9 mouse cellular contexts compared by ENCODE assay signal in the genomic region with DNA sequence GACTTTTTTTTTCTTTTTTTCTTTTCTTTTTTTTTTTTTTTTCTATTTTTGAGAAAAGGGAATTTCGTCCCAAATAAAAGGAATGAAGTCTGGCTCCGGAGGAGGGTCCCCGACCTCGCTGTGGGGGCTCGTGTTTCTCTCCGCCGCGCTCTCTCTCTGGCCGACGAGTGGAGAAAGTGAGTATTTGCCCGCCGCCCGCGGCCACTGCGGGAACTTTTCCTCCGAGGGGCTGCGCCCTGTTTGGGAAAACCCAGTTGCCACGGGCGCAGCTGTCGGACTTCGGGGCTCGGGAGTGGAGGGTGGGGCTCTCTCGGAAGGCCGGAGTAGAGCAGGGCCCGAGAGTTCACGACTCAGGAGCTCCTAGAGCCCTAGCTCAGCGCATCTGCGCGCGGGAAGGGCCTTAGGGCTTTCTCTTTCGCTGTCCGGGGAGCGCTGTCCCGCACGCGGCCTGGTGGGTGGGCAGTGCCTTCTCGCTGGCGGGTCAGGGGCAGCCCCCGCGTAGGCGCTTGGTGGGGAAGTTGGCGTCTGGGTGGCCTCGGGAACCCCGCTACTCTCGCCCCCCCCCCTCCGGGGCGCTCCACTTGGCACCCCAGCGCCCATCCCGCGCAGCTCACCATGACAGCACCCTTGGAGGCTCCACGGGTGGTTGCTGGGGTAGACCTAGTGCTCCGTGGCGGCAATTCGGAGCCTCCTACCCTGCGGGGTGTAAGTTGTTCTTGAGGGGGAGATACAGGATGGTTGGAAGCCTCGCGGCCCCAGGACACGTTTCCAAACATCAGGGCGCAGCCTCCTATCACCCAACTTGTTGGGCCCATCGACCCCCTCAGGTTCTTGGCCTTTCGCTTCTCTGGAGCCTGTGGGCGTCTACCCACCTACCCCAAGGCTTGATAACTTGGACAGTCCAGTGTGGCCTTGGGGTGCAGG. TPM values are rescaled to one million over a fixed set of nuclear protein-coding genes. Genes with fewer than 3 reads are reported as not detected.
DNase-seq lines count a peak whose midpoint lies in the region; ATAC-seq and TF ChIP-seq lines count a peak whose summit lies in the region.
"Had no signal": no experiment of that assay in that cellular context is flagged by ENCODE, and none has a peak within 500 bp of the region (broad histone marks: within the 10 kb centered on the region; RNA-seq: fewer than 3 reads in every experiment).

A gene (plus strand): TSS at position 51 of the 924 bp plus-strand sequence.

- no peaks in the 10 kb centered on the region for H3K36me3 ChIP-seq in hindbrain, postnatal 0 days (ENCODE audit: insufficient read depth, low read length)
- H3K36me3 ChIP-seq in limb, embryonic 10.5 days, result no peaks in the 10 kb centered on the region
- no peaks in the 10 kb centered on the region for H3K36me3 ChIP-seq in midbrain, embryonic 10.5 days
- H3K36me3 ChIP-seq: G1E had no signal

- peak within 1 kb of the TSS; percentile 68 for H3K4me3 ChIP-seq in hindbrain, postnatal 0 days (ENCODE audit: low read length)
- peak within 1 kb of the TSS; percentile 78 for H3K4me3 ChIP-seq in limb, embryonic 10.5 days
- peak within 1 kb of the TSS; percentile 99 for H3K4me3 ChIP-seq in midbrain, embryonic 10.5 days

- WGBS in hindbrain, postnatal 0 days, result under 1% methylated on average over 55 of the region's 62 CpGs
- WGBS in limb, embryonic 10.5 days, result under 1% methylated on average over 62 of the region's 62 CpGs
- WGBS in midbrain, embryonic 10.5 days, result under 1% methylated on average over 62 of the region's 62 CpGs

- no peaks in the 10 kb centered on the region for H3K27me3 ChIP-seq in hindbrain, postnatal 0 days (ENCODE audit: insufficient read depth, low read length)
- H3K27me3 ChIP-seq in limb, embryonic 10.5 days (ENCODE audit: low read depth, poor library complexity, severe bottlenecking), result no peaks in the 10 kb centered on the region
- peaks cover 9% of the 10 kb centered on the region; the same call in 1 of the 2 replicates for H3K27me3 ChIP-seq in midbrain, embryonic 10.5 days (ENCODE audit: low read depth, poor library complexity, severe bottlenecking)

- peak; percentile 35 to 43 for DNase-seq in frontal cortex, postnatal 10 days (ENCODE audit: low spot score in 2 of 2)
- no peak for DNase-seq in frontal cortex, postnatal 36 days (ENCODE audit: low spot score in 2 of 2)
- peak; percentile 68 to 75 for DNase-seq in cerebellum, postnatal 10 days
- DNase-seq in gastrocnemius, postnatal 10 days, result peak; percentile 71
- peak; percentile 71 for DNase-seq in hindbrain, postnatal 0 days (ENCODE audit: low spot score)
- peak; percentile 75 for DNase-seq in limb, embryonic 10.5 days (ENCODE audit: low spot score)
- peak; percentile 68 for DNase-seq in midbrain, embryonic 10.5 days (ENCODE audit: low spot score)
- DNase-seq in spleen, postnatal 10 days (ENCODE audit: low spot score in 2 of 2), result peak; percentile 64

- no peaks in the 10 kb centered on the region for H3K9me3 ChIP-seq in hindbrain, postnatal 0 days (ENCODE audit: low read length)
- H3K9me3 ChIP-seq in limb, embryonic 10.5 days (replicated peaks), result no peaks in the 10 kb centered on the region
- no peaks in the 10 kb centered on the region for H3K9me3 ChIP-seq in midbrain, embryonic 10.5 days (replicated peaks)

- H3K27ac ChIP-seq in hindbrain, postnatal 0 days, result peak within 1 kb of the TSS; percentile 99
- peak within 1 kb of the TSS; percentile 100 for H3K27ac ChIP-seq in limb, embryonic 10.5 days
- peak within 1 kb of the TSS; percentile 100 for H3K27ac ChIP-seq in midbrain, embryonic 10.5 days (replicated peaks)

- peak within 1 kb of the TSS; percentile 94 for H3K9ac ChIP-seq in hindbrain, postnatal 0 days (replicated peaks; ENCODE audit: low read length)

- H3K4me1 ChIP-seq in hindbrain, postnatal 0 days (ENCODE audit: insufficient read depth, low read length), result peaks cover 23% of the 10 kb centered on the region
- peaks cover 44% of the 10 kb centered on the region for H3K4me1 ChIP-seq in limb, embryonic 10.5 days
- H3K4me1 ChIP-seq in midbrain, embryonic 10.5 days, result peaks cover 57% of the 10 kb centered on the region

- no peak for ATAC-seq in hindbrain, postnatal 0 days

- TF ChIP-seq CTCF in hindbrain, postnatal 0 days (IDR thresholded peaks at IDR 0.05; ENCODE audit: low read depth), result peak; percentile 48

- peak within 1 kb of the TSS; percentile 100 for H3K4me2 ChIP-seq in hindbrain, postnatal 0 days (ENCODE audit: low read depth, low read length)

RNA-seq across cellular contexts. Expression of the gene that starts here (rescaled TPM):
- total RNA-seq in gastrocnemius, postnatal 10 days (2021), result 10 to 100 TPM; 16.6 to 24.7 TPM
- total RNA-seq in hindbrain, postnatal 0 days (2014; rRNA removed), result 36.2 and 43.2 TPM in 2 replicates
- 12.1 and 13.1 TPM in 2 replicates for polyA plus RNA-seq in hindbrain, postnatal 0 days (2015; fragmentation: Nextera tagmentation; extraction: Ambion mirVana)
- polyA plus RNA-seq in limb, embryonic 10.5 days (2016; fragmentation: Nextera tagmentation; extraction: Ambion mirVana), result 21.8 and 27.9 TPM in 2 replicates
- 17.0 and 21.6 TPM in 2 replicates for polyA plus RNA-seq in midbrain, embryonic 10.5 days (2016; fragmentation: Nextera tagmentation; extraction: Ambion mirVana)

Comparison
In these comparisons a context has a peak if more than half of its experiments do, and no peak if none do; other contexts are left out.
1. DNase-seq: peak in frontal cortex, postnatal 10 days (2 of 2), cerebellum, postnatal 10 days (2 of 2), gastrocnemius, postnatal 10 days (single experiment), hindbrain, postnatal 0 days (single experiment), limb, embryonic 10.5 days (single experiment), midbrain, embryonic 10.5 days (single experiment) and spleen, postnatal 10 days (2 of 2); none in frontal cortex, postnatal 36 days (0 of 2).
2. Peak in every context shown above with its lines, with median percentiles within 50 percentile points of each other: H3K27ac ChIP-seq and H3K4me3 ChIP-seq.